Mouse (Mus musculus) MEL (cell line): ENCODE measurements around the gene Hoxc5.

Experiments used
- CTCF ChIP-seq, 3 experiments: IDR thresholded peaks in 2 of 3; conservative IDR thresholded peaks in 1 of 3; 2 replicates each; pipeline ENCODE4 v1.5.1; 2011 to 2012; ENCODE audit warnings: low read length in 3 of 3, low read depth in 2 of 3, mild to moderate bottlenecking in 2 of 3, improper control_type of control experiment in 1 of 3, inconsistent platforms in 1 of 3, mixed read lengths in 1 of 3, moderate library complexity in 1 of 3; ENCODE audit not compliant: control insufficient read depth in 1 of 3, insufficient read depth in 1 of 3, poor library complexity in 1 of 3, severe bottlenecking in 1 of 3
- E2F4 ChIP-seq: IDR thresholded peaks from 2 replicates; pipeline ENCODE4 v1.6.1; 2011; ENCODE audit warnings: low read depth, low read length, improper control_type of control experiment, borderline replicate concordance
- GATA1 ChIP-seq: IDR thresholded peaks from 2 replicates; pipeline ENCODE4 v1.6.1; 2011; ENCODE audit warnings: low read depth, low read length, improper control_type of control experiment
- MYC ChIP-seq: IDR thresholded peaks from 2 replicates; pipeline ENCODE4 v1.6.1; 2011; ENCODE audit warnings: low read depth, mild to moderate bottlenecking, low read length, improper control_type of control experiment, moderate library complexity
- POLR2AphosphoS2 ChIP-seq: IDR thresholded peaks from 2 replicates; pipeline ENCODE4 v1.6.1; 2011; ENCODE audit warnings: low read length, improper control_type of control experiment
- TAL1 ChIP-seq: IDR thresholded peaks from 2 replicates; pipeline ENCODE4 v1.6.1; 2012; ENCODE audit warnings: mild to moderate bottlenecking, inconsistent platforms, low read length, moderate library complexity, mixed read lengths

GRCm38 (mm10) chr15:103020899-103021418 lies 53.7 kb downstream of the Hoxc5 start:
- no peak for TF ChIP-seq MYC
- TF ChIP-seq CTCF (IDR thresholded peaks at IDR 0.05 in 2 of 3, conservative IDR thresholded peaks at IDR 0.05 in 1 of 3; ENCODE audit: control insufficient read depth in 1 of 3, insufficient read depth in 1 of 3, low read depth in 2 of 3, low read length in 3 of 3, poor library complexity in 1 of 3, severe bottlenecking in 1 of 3): no peak
- TF ChIP-seq POLR2AphosphoS2: no peak
- TF ChIP-seq GATA1: no peak
- no peak for TF ChIP-seq E2F4
- no peak for TF ChIP-seq TAL1
